Mouse (Mus musculus) liver, adult 2 months (tissue): ENCODE results near the gene Elf3. TPM values are rescaled to one million over a fixed set of nuclear protein-coding genes. Genes with fewer than 3 reads are reported as not detected.
A peak's percentile ranks its signal among the peaks of the same experiment; 100 is the strongest.

ENCODE experiments used
- DNase-seq: peaks from one replicate; pipeline ENCODE4 v3.0.0-alpha.2; 2011; ENCODE audit warnings: low read depth, low spot score; ENCODE audit errors: extremely low read depth
- H3K27ac ChIP-seq: fragments of 200-500 bp; replicated peaks from 2 replicates; pipeline ENCODE4 v1.5.1; 2012; ENCODE audit warnings: low read depth, mild to moderate bottlenecking, control low read depth, inconsistent platforms, low read length; ENCODE audit not compliant: insufficient read depth
- H3K27me3 ChIP-seq: fragments of 200-500 bp; 2 replicates; pipeline ENCODE4 v1.6.1; 2012; ENCODE audit warnings: mild to moderate bottlenecking, moderate library complexity, low read length, inconsistent platforms; ENCODE audit not compliant: control insufficient read depth, insufficient read depth
- H3K36me3 ChIP-seq: fragments of 200-500 bp; 2 replicates; pipeline ENCODE4 v1.6.1; 2012; ENCODE audit warnings: low read length, inconsistent platforms; ENCODE audit not compliant: control insufficient read depth, insufficient read depth
- H3K4me1 ChIP-seq: fragments of 200-500 bp; 2 replicates; pipeline ENCODE4 v1.6.1; 2011; ENCODE audit warnings: low read length; ENCODE audit not compliant: control insufficient read depth, insufficient read depth
- H3K4me3 ChIP-seq: fragments of 200-500 bp; 2 replicates; pipeline ENCODE4 v1.5.1; 2011; ENCODE audit warnings: low read depth, mild to moderate bottlenecking, control low read depth, low read length, moderate library complexity; ENCODE audit not compliant: insufficient read depth
- H3K79me2 ChIP-seq: fragments of 200-500 bp; 2 replicates; pipeline ENCODE4 v1.6.1; 2012; ENCODE audit warnings: inconsistent platforms, mild to moderate bottlenecking, low read length, moderate library complexity; ENCODE audit not compliant: control insufficient read depth, insufficient read depth
- H3K9ac ChIP-seq: fragments of 200-500 bp; 2 replicates; pipeline ENCODE4 v1.6.1; 2012; ENCODE audit warnings: low read depth, mild to moderate bottlenecking, control low read depth, inconsistent platforms, low read length
- CTCF ChIP-seq: fragments of 200-500 bp; IDR thresholded peaks from 2 replicates; pipeline ENCODE4 v1.5.1; 2011; ENCODE audit warnings: low read depth, low read length, control low read depth
- POLR2A ChIP-seq: fragments of 200-500 bp; IDR thresholded peaks from 2 replicates; pipeline ENCODE4 v1.6.1; 2011; ENCODE audit warnings: low read length, control low read depth; ENCODE audit not compliant: insufficient read depth; ENCODE audit errors: extremely low read depth
- WGBS: fragments of 180-500 bp; shearing (Covaris S2); methylation state at CpG from one replicate; pipeline ENCODE4 v1.1.7; 2018; 5-methylcytosine and 5-hydroxymethylcytosine counted together
- polyA plus RNA-seq: library from polyadenylated mRNA; depleted of rRNA; stranded (reverse); fragments of >200 nt; gene quantifications from 2 replicates; pipeline ENCODE4 v1.2.3, GENCODE M21; 2012; rRNA removed
- total RNA-seq: library from RNA; depleted of rRNA; stranded (reverse); fragments of >200 nt; gene quantifications from 2 replicates; pipeline ENCODE4 v1.2.3, GENCODE M21; 2014; rRNA removed

Elf3 gene
- total RNA-seq (0.13 and 0.18 TPM in 2 replicates), polyA plus RNA-seq (0.41 and 0.64 TPM in 2 replicates)

GRCm38 (mm10) chr1:135258380-135259127 is at the start of gene Elf3:
TSS of gene Elf3 (minus strand) at chr1:135258568.
- Histone ChIP-seq H3K79me2 (no peaks in the 10 kb centered on the region), H3K36me3 (peaks cover 8% of the 10 kb centered on the region), H3K9ac (peak within 1 kb of the TSS; percentile 44), H3K27ac (0 out of 2 replicates have a peak within 1 kb of the TSS, but pooled peaks have one; percentile 10), H3K4me3 (peak within 1 kb of the TSS; percentile 42), H3K27me3 (no peaks in the 10 kb centered on the region), H3K4me1 (no peaks in the 10 kb centered on the region)
- TF ChIP-seq CTCF, result peak; percentile 19; the same call in 1 of the 2 replicates
- TF ChIP-seq POLR2A, result peak; percentile 85
- 11% methylated on average over 19 of the region's 19 CpGs for WGBS
- DNase-seq, result peak; percentile 96

DNA sequence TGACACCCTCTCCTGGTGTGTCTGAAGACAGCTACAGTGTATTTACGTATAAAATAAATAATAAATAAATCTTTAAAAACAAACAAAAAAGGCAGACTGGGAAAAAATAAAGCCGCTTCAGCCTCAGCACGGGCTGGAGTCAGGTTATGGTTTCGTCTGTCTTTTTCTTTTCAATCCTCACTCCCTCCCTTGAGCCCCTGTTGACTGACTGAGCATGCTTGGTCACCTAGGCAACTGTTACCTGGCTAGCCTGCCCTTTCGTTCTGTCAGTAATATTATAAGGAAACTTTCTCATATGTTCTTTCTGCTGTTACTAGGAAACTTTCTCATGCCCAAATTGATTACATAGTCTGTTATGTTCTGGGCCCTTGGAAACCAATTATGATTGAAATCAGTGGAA is 32.5 kb upstream of the Elf3 start:
- H3K4me1 ChIP-seq, result no peaks in the 10 kb centered on the region
- no peak overlapping the region for H3K27ac ChIP-seq
- no peak for TF ChIP-seq CTCF
- TF ChIP-seq POLR2A, result no peak
- no peaks in the 10 kb centered on the region for H3K79me2 ChIP-seq
- DNase-seq, result no peak
- no peaks in the 10 kb centered on the region for H3K27me3 ChIP-seq
- no peak overlapping the region for H3K4me3 ChIP-seq
- WGBS, result 94% methylated on average over 5 of the region's 5 CpGs
- H3K9ac ChIP-seq, result no peak overlapping the region
- peaks cover 6% of the 10 kb centered on the region for H3K36me3 ChIP-seq

GRCm38 (mm10) chr1:135286311-135286710 is 27.9 kb upstream of the Elf3 start:
- no peak for DNase-seq
- Histone ChIP-seq H3K27ac (no peak overlapping the region), H3K4me3 (no peak overlapping the region), H3K79me2 (no peaks in the 10 kb centered on the region), H3K36me3 (no peaks in the 10 kb centered on the region), H3K27me3 (no peaks in the 10 kb centered on the region), H3K9ac (no peak overlapping the region), H3K4me1 (peaks cover 7% of the 10 kb centered on the region)
- no peak for TF ChIP-seq CTCF
- no peak for TF ChIP-seq POLR2A
- WGBS, result 85% methylated on average over 2 of the region's 2 CpGs

DNA sequence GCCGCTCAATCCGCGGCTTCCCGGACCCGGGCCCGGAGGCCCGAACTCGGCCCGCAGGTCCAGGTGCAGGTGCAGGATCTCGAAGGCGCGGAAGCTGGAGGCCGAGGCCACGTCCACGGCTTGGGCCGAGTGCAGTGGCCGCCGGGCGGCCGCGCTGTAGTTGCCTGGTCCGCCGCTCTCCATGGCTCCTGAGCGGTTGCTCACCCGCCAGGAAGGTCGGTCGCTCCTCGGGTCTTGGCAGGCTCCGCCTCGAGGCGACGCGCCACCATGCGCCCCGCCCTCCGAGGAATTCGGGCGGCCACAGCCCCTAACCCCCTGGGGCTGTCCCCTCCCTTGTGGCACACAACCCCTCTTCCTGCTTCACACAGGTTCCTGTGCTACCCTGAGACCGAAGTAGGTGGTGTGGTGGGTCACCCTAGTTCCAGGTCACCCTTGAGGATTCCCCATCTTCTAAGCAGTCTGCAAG is 25.5 kb upstream of the Elf3 start, which contains the start of gene Rnpep:
Rnpep (minus strand) TSS at position 259 of the 466 bp plus-strand sequence.
- WGBS, result under 1% methylated on average over 39 of the region's 39 CpGs
- no peak for TF ChIP-seq CTCF
- peak; percentile 83 for TF ChIP-seq POLR2A
- peak; percentile 45 for DNase-seq
- Histone ChIP-seq H3K27me3 (no peaks in the 10 kb centered on the region), H3K4me3 (peak within 1 kb of the TSS; percentile 84), H3K4me1 (peaks cover 12% of the 10 kb centered on the region), H3K27ac (peak within 1 kb of the TSS; percentile 88), H3K79me2 (no peaks in the 10 kb centered on the region), H3K36me3 (peaks cover 6% of the 10 kb centered on the region; the same call in 1 of the 2 replicates), H3K9ac (peak within 1 kb of the TSS; percentile 94)

GRCm38 (mm10) chr1:135283287-135283825 is 25.0 kb upstream of the Elf3 start:
- peak overlapping the region; percentile 84 for H3K4me3 ChIP-seq
- TF ChIP-seq CTCF, result no peak
- TF ChIP-seq POLR2A, result no peak
- peak; percentile 43 for DNase-seq
- no peaks in the 10 kb centered on the region; the same call in 1 of the 2 replicates for H3K79me2 ChIP-seq
- peaks cover 11% of the 10 kb centered on the region for H3K36me3 ChIP-seq
- peaks cover 12% of the 10 kb centered on the region for H3K4me1 ChIP-seq
- H3K27ac ChIP-seq, result peak overlapping the region; percentile 88
- under 1% methylated on average over 47 of the region's 48 CpGs for WGBS
- no peaks in the 10 kb centered on the region for H3K27me3 ChIP-seq
- H3K9ac ChIP-seq, result peak overlapping the region; percentile 94
